Mouse (Mus musculus) liver, embryonic 13.5 days (tissue): ENCODE measurements around the gene Alkbh4. TPM values are rescaled to one million over a fixed set of nuclear protein-coding genes. Genes with fewer than 3 reads are reported as not detected.

Source experiments
- ATAC-seq: fragments of 200-750 bp; cut with Nextera tagmentation; 2 replicates; pipeline ENCODE4 v1.8.0; 2017; ENCODE audit warnings: low read depth, mild to moderate bottlenecking, moderate number of reproducible peaks, moderate library complexity
- DNase-seq: peaks from one replicate; pipeline ENCODE4 v3.0.0; 2022
- H3K27ac ChIP-seq: fragments of 300-500 bp; sonication (generic); 2 replicates; pipeline ENCODE4 v1.5.1; 2015; ENCODE audit warnings: moderate library complexity, mild to moderate bottlenecking, inconsistent platforms
- H3K27me3 ChIP-seq: fragments of 300-500 bp; sonication (generic); 2 replicates; pipeline ENCODE4 v1.6.1; 2015; ENCODE audit warnings: mild to moderate bottlenecking, inconsistent platforms
- H3K36me3 ChIP-seq: fragments of 300-500 bp; sonication (generic); 2 replicates; pipeline ENCODE4 v1.6.1; 2015; ENCODE audit warnings: mild to moderate bottlenecking, inconsistent platforms
- H3K4me1 ChIP-seq: fragments of 300-500 bp; sonication (generic); replicated peaks from 2 replicates; pipeline ENCODE4 v1.6.1; 2015; ENCODE audit warnings: inconsistent platforms
- H3K4me2 ChIP-seq: fragments of 300-500 bp; sonication (generic); 2 replicates; pipeline ENCODE4 v1.6.1; 2015; ENCODE audit warnings: inconsistent platforms, mild to moderate bottlenecking, moderate library complexity
- H3K4me3 ChIP-seq: fragments of 300-500 bp; sonication (generic); replicated peaks from 2 replicates; pipeline ENCODE4 v1.5.1; 2015; ENCODE audit warnings: mild to moderate bottlenecking, inconsistent platforms
- H3K9ac ChIP-seq: fragments of 300-500 bp; sonication (generic); 2 replicates; pipeline ENCODE4 v1.6.1; 2015; ENCODE audit warnings: mild to moderate bottlenecking, inconsistent platforms
- H3K9me3 ChIP-seq: fragments of 300-500 bp; sonication (generic); replicated peaks from 2 replicates; pipeline ENCODE4 v1.6.1; 2016; ENCODE audit warnings: inconsistent platforms
- whole genome bisulfite sequencing: fragments of 180-500 bp; shearing (Covaris S2); methylation state at CpG from one replicate; pipeline ENCODE4 v1.1.7; 2015; ENCODE audit not compliant: insufficient replicate concordance; 5-methylcytosine and 5-hydroxymethylcytosine counted together
- microRNA-seq: library from miRNA; unstranded; fragments of <30 nt; microRNA quantifications from one replicate; pipeline ENCODE4, GENCODE M21; 2016
- polyA plus RNA-seq: library from polyadenylated mRNA; unstranded; fragments of >200 nt; fragmentation: Nextera tagmentation; extraction: Ambion mirVana; gene quantifications from 2 replicates; pipeline ENCODE4 v1.2.1, GENCODE M21; 2015

The Alkbh4 gene
- polyA plus RNA-seq, 1 experiment from 2014 or later: 15.5 TPM

DNA sequence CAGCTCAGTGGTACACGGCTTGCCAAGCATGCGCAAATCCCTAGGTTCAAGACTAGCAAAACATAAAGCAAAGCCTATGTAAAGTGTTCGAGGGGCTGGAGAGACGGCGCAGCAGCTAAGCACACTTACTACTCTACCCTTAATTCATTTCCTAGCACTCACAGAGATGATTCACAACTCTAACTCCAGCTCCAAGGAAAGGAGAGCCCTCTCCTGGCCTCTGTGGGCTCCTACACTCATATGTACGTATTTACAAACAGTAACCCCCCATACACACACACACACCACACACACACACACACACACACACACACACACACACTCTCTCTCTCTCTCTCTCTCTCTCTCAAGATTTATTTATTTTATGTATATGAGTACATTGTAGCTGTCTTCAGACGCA, 47.8 kb downstream of the Alkbh4 start:
- Histone ChIP-seq H3K9ac (no peak overlapping the region), H3K9me3 (no peaks in the 10 kb centered on the region), H3K27me3 (no peaks in the 10 kb centered on the region), H3K36me3 (peaks cover 93% of the 10 kb centered on the region), H3K4me3 (no peak overlapping the region), H3K4me1 (0 out of 2 replicates have a peak, but pooled peaks cover 13% of the 10 kb centered on the region), H3K4me2 (no peak overlapping the region), H3K27ac (no peak overlapping the region)
- DNase-seq (no peak), ATAC-seq (no peak)
- 81% methylated on average over 7 of the region's 7 CpGs for WGBS

DNA sequence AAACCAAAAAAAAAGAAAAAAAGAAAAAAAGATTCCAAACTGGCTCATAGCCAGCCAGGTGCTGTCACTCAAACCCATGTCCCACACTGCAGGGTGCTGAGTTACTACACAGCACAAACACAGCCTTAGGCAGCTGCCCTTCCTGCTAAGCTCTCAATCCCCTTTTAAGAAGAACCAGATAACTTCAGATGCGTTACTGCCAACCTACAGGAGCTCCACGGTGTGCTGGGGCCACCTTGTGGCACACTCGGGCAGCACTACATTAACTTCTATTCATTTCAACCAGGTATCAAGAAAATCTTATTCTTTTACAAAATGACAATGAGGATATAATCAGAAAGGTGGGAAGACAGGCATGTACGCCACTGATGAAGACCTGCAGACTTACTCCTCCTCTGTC, 50.8 kb downstream of the Alkbh4 start:
- Histone ChIP-seq H3K9me3 (no peaks in the 10 kb centered on the region), H3K4me3 (no peak overlapping the region), H3K4me1 (0 out of 2 replicates have a peak, but pooled peaks cover 13% of the 10 kb centered on the region), H3K36me3 (peaks cover 91% of the 10 kb centered on the region), H3K27ac (no peak overlapping the region), H3K4me2 (no peak overlapping the region), H3K27me3 (no peaks in the 10 kb centered on the region), H3K9ac (no peak overlapping the region)
- DNase-seq: no peak
- 26% methylated on average over 4 of the region's 4 CpGs for WGBS
- ATAC-seq: no peak

Small RNA genes within 50 kb of the gene (microRNA-seq; reads per million reads assigned to microRNA genes)
- gene Mir7035: not detected

Other genes with a start within 250 kb of the Alkbh4 start
- gene Hspb1, start 248.2 kb upstream of the Alkbh4 start, polyA plus RNA-seq: 6.4 and 7.3 TPM in 2 replicates
- 80.8 and 100 TPM in 2 replicates for gene Ywhag, start 201.5 kb upstream of the Alkbh4 start, polyA plus RNA-seq
- 1.8 TPM in 2 replicates for gene Ssc4d, start 161.6 kb upstream of the Alkbh4 start, polyA plus RNA-seq
- gene Zp3, start 156.0 kb upstream of the Alkbh4 start, polyA plus RNA-seq: not detected in 2 replicates
- 6.7 and 7.0 TPM in 2 replicates for gene Dtx2, start 141.3 kb upstream of the Alkbh4 start, polyA plus RNA-seq
- gene Upk3b, start 97.7 kb upstream of the Alkbh4 start, polyA plus RNA-seq: 3.4 and 3.8 TPM in 2 replicates
- 0.17 and 0.21 TPM in 2 replicates for gene Upk3bl, start 81.7 kb upstream of the Alkbh4 start, polyA plus RNA-seq
- 1.0 and 1.4 TPM in 2 replicates for gene Rasa4, start 52.2 kb upstream of the Alkbh4 start, polyA plus RNA-seq
- 171 and 189 TPM in 2 replicates for gene Polr2j, start 19.5 kb upstream of the Alkbh4 start, polyA plus RNA-seq
- gene Lrwd1, start 72 bp upstream of the Alkbh4 start, polyA plus RNA-seq: 44.9 and 46.4 TPM in 2 replicates
- 3.8 and 3.9 TPM in 2 replicates for gene Orai2, start 34.6 kb downstream of the Alkbh4 start, polyA plus RNA-seq
- 34.5 and 42.8 TPM in 2 replicates for gene Prkrip1, start 62.8 kb downstream of the Alkbh4 start, polyA plus RNA-seq
- gene Sh2b2, start 110.4 kb downstream of the Alkbh4 start, polyA plus RNA-seq: 1.4 and 1.7 TPM in 2 replicates